ENCODE assay signal across 23 mouse cellular contexts in the genomic region with DNA sequence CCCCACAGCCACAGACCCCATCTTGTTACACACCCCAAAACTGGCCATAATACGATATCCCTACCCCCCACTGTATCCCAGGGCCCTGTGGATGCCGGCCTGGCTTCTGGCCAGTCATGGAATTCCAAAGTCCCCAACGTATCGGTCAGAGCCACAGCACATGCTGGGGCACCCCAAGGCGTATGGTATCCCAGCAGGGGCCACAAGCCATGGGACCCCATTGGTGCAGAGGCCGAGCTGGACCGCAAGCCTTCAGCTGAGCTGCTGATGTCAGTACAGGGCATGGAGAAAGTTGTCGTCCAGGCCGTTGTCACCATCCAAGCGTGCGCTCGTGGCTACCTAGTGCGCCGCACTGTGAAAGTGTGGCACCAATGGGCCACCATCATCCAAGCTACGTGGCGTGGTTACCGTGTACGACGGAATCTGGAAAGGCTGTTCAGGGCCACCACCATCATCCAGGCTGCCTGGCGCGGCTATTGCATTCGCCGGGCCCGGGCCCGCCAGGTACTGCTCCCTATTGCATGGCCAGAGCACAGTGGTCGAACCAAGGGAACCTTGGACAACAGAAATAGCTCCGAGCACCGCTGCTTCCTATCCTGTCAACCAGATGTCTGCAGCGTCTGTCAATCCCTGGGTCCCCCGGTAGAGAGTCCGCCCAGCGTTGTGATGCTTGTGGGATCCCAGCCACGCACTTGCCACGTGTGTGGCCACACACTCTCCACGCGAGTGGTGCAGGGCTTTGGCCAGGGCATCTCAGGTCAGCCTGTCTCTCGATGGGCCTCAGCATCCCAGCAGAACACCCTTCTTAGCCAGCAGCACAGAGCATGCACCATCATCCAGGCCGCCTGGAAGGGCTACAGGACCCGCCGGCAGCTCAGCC. TPM values are rescaled to one million over a fixed set of nuclear protein-coding genes. Genes with fewer than 3 reads are reported as not detected.
A peak's percentile ranks its signal among the peaks of the same experiment; 100 is the strongest.
DNase-seq lines count a peak whose midpoint lies in the region; TF ChIP-seq lines count a peak whose summit lies in the region.
"Had no signal": no experiment of that assay in that cellular context is flagged by ENCODE, and none has a peak within 500 bp of the region (broad histone marks: within the 10 kb centered on the region; RNA-seq: fewer than 3 reads in every experiment).

No protein-coding gene starts in this region.

- H3K27ac ChIP-seq in gastrocnemius, adult 2 months = no peak overlapping the region
- H3K27ac ChIP-seq: hindbrain, embryonic 10.5 days; hindbrain, postnatal 0 days; limb, embryonic 10.5 days; macrophage; neural tube, embryonic 13.5 days; stomach, embryonic 15.5 days had no signal

- H3K27me3 ChIP-seq in splenic B cell, adult 2 months (ENCODE audit: control insufficient read depth, insufficient read depth, low read length, poor library complexity, severe bottlenecking) = no peaks in the 10 kb centered on the region
- H3K27me3 ChIP-seq: Patski had no signal

- TF ChIP-seq CTCF in gastrocnemius, adult 2 months (IDR thresholded peaks at IDR 0.05) = no peak

- no peaks in the 10 kb centered on the region for H3K36me3 ChIP-seq in splenic B cell, adult 2 months (ENCODE audit: control insufficient read depth, insufficient read depth, low read length, poor library complexity, severe bottlenecking)
- H3K36me3 ChIP-seq: G1E; hindbrain, embryonic 10.5 days; limb, embryonic 10.5 days; neural tube, embryonic 13.5 days; stomach, embryonic 15.5 days had no signal

- intact Hi-C loops in gastrocnemius, adult 2 months (cut with DNase I) = no loop called here

- peak; percentile 17 to 30 for DNase-seq in adrenal gland, adult (ENCODE audit: inconsistent age in 2 of 2, low spot score in 1 of 2)
- no peak for DNase-seq in adrenal gland, adult 18-20 months (ENCODE audit: low spot score in 2 of 2)
- DNase-seq in gastrocnemius, adult 2 months = peak; percentile 20
- no peak for DNase-seq in gastrocnemius, adult 8-10 months (ENCODE audit: low spot score in 2 of 2)
- peak; percentile 3 for DNase-seq in right cerebral cortex, postnatal 14 days
- no peak for DNase-seq in right cerebral cortex, postnatal 4 days
- peak; percentile 32 for DNase-seq in splenic B cell, adult 2 months (ENCODE audit: low read depth, low spot score)
- no peak for DNase-seq in heart, adult 18-20 months
- DNase-seq: adrenal gland, postnatal 25 days; liver; retina, postnatal 1 day; thymus, postnatal 14 days had no signal

- H3K4me3 ChIP-seq in gastrocnemius, adult 2 months = no peak overlapping the region
- H3K4me3 ChIP-seq: hindbrain, embryonic 10.5 days; limb, embryonic 10.5 days; myocyte; neural tube, embryonic 13.5 days; stomach, embryonic 15.5 days had no signal

RNA-seq across cellular contexts. Expression of gene Gm3336, which starts 1.6 kb away (rescaled TPM):
- total RNA-seq in adrenal gland, adult 18-20 months (2021) = under 1 TPM in 1 of 2 experiments, not detected in 1; 0.53 TPM
- not detected for total RNA-seq in gastrocnemius, adult 2 months (2021)
- total RNA-seq in gastrocnemius, adult 8-10 months (2022) = not detected
- not detected for total RNA-seq in heart, adult 18-20 months (2021)
- total RNA-seq: adrenal gland, postnatal 25 days; gastrocnemius, postnatal 36 days; hindbrain, postnatal 0 days; layer of hippocampus, postnatal 10 days had no signal

RNA-seq across cellular contexts. Expression of gene Pde4c, which starts 6.8 kb away (rescaled TPM):
- total RNA-seq in adrenal gland, adult 18-20 months (2021) = under 1 TPM; 0.42 to 0.86 TPM
- total RNA-seq in gastrocnemius, adult 2 months (2021) = 1 to 10 TPM; 2.4 to 3.0 TPM
- total RNA-seq in gastrocnemius, adult 8-10 months (2022) = 1 to 10 TPM in 2 of 4 experiments, under 1 TPM in 2; 0.65 to 2.3 (median 1.1) TPM
- total RNA-seq in heart, adult 18-20 months (2021) = 1 to 10 TPM; 1.4 to 2.0 TPM

RNA-seq across cellular contexts. Expression of gene Iqcn, which starts 13.5 kb away (rescaled TPM):
- total RNA-seq in adrenal gland, adult 18-20 months (2021) = under 1 TPM in 1 of 2 experiments, not detected in 1; 0.10 TPM
- total RNA-seq in gastrocnemius, adult 2 months (2021) = not detected
- not detected for total RNA-seq in gastrocnemius, adult 8-10 months (2022)
- total RNA-seq in heart, adult 18-20 months (2021) = under 1 TPM in 1 of 2 experiments, not detected in 1; 0.05 TPM

RNA-seq across cellular contexts. Expression of gene Jund, which starts 18.0 kb away (rescaled TPM):
- total RNA-seq in adrenal gland, adult 18-20 months (2021) = 100 to 1,000 TPM; 228 to 252 TPM
- total RNA-seq in gastrocnemius, adult 2 months (2021) = 10 to 100 TPM; 35.5 to 54.5 TPM
- 10 to 100 TPM; 31.9 to 42.0 (median 38.3) TPM for total RNA-seq in gastrocnemius, adult 8-10 months (2022)
- total RNA-seq in heart, adult 18-20 months (2021) = 100 to 1,000 TPM; 129 to 138 TPM

RNA-seq across cellular contexts. Expression of gene Rab3a, which starts 37.7 kb away (rescaled TPM):
- 10 to 100 TPM; 52.4 to 60.4 TPM for total RNA-seq in adrenal gland, adult 18-20 months (2021)
- total RNA-seq in gastrocnemius, adult 2 months (2021) = 10 to 100 TPM; 31.9 to 39.8 TPM
- total RNA-seq in gastrocnemius, adult 8-10 months (2022) = 10 to 100 TPM; 28.5 to 34.0 (median 32.3) TPM
- total RNA-seq in heart, adult 18-20 months (2021) = 10 to 100 TPM; 40.3 to 49.2 TPM

Comparison
In these comparisons a context has a peak if more than half of its experiments do, and no peak if none do; other contexts are left out.
1. DNase-seq: peak in adrenal gland, adult (2 of 2), gastrocnemius, adult 2 months (single experiment), right cerebral cortex, postnatal 14 days (single experiment) and splenic B cell, adult 2 months (single experiment); none in adrenal gland, adult 18-20 months (0 of 2), gastrocnemius, adult 8-10 months (0 of 2), right cerebral cortex, postnatal 4 days (single experiment) and heart, adult 18-20 months (0 of 2).